Mouse (Mus musculus) kidney, embryonic 14.5 days (tissue): ENCODE data around the gene Nav2. TPM values are rescaled to one million over a fixed set of nuclear protein-coding genes. Genes with fewer than 3 reads are reported as not detected.

Experiments
- ATAC-seq: fragments of 200-750 bp; cut with Nextera tagmentation; 2 replicates; pipeline ENCODE4 v1.8.0; 2017; ENCODE audit warnings: moderate number of reproducible peaks, mild to moderate bottlenecking, moderate TSS enrichment, moderate library complexity; ENCODE audit not compliant: low FRiP score, low TSS enrichment
- H3K27ac ChIP-seq: fragments of 300-500 bp; sonication (generic); 2 replicates; pipeline ENCODE4 v1.5.1; 2014; ENCODE audit warnings: low read depth, mild to moderate bottlenecking, low read length, moderate library complexity, mixed read lengths
- H3K27me3 ChIP-seq: fragments of 300-500 bp; sonication (generic); 2 replicates; pipeline ENCODE4 v1.6.1; 2014; ENCODE audit warnings: mild to moderate bottlenecking, low read length; ENCODE audit not compliant: control insufficient read depth, insufficient read depth
- H3K36me3 ChIP-seq: fragments of 300-500 bp; sonication (generic); 2 replicates; pipeline ENCODE4 v1.6.1; 2014; ENCODE audit warnings: low read length, mixed read lengths; ENCODE audit not compliant: control insufficient read depth, insufficient read depth
- H3K4me1 ChIP-seq: fragments of 300-500 bp; sonication (generic); 2 replicates; pipeline ENCODE4 v1.6.1; 2014; ENCODE audit warnings: low read length, mixed read lengths; ENCODE audit not compliant: control insufficient read depth, insufficient read depth
- H3K4me2 ChIP-seq: fragments of 300-500 bp; sonication (generic); replicated peaks from 2 replicates; pipeline ENCODE4 v1.6.1; 2014; ENCODE audit warnings: low read depth, mild to moderate bottlenecking, low read length
- H3K4me3 ChIP-seq: fragments of 300-500 bp; sonication (generic); 2 replicates; pipeline ENCODE4 v1.5.1; 2014; ENCODE audit warnings: mild to moderate bottlenecking, low read length
- H3K9ac ChIP-seq: fragments of 300-500 bp; sonication (generic); 2 replicates; pipeline ENCODE4 v1.6.1; 2014; ENCODE audit warnings: low read depth, mild to moderate bottlenecking, low read length, moderate library complexity
- H3K9me3 ChIP-seq: fragments of 300-500 bp; sonication (generic); 2 replicates; pipeline ENCODE4 v1.6.1; 2016; ENCODE audit warnings: low read length; ENCODE audit not compliant: control insufficient read depth
- WGBS: fragments of 180-500 bp; shearing (Covaris S2); extraction: QIAGEN DNeasy Blood & Tissue Kit; methylation state at CpG from one replicate; pipeline ENCODE4 v1.1.7; 2014; 5-methylcytosine and 5-hydroxymethylcytosine counted together
- polyA plus RNA-seq: library from polyadenylated mRNA; unstranded; fragments of >200 nt; fragmentation: Nextera tagmentation; extraction: Ambion mirVana; gene quantifications from 2 replicates; pipeline ENCODE4 v1.2.1, GENCODE M21; 2014

Nav2 gene
- polyA plus RNA-seq, 1 experiment from 2014 or later, result 49.2 TPM

- peak; percentile 16; the same call in 1 of the 2 replicates for ATAC-seq
Observed at GRCm38 (mm10) chr7:49343752-49344484, 435.4 kb downstream of the Nav2 start.

DNA sequence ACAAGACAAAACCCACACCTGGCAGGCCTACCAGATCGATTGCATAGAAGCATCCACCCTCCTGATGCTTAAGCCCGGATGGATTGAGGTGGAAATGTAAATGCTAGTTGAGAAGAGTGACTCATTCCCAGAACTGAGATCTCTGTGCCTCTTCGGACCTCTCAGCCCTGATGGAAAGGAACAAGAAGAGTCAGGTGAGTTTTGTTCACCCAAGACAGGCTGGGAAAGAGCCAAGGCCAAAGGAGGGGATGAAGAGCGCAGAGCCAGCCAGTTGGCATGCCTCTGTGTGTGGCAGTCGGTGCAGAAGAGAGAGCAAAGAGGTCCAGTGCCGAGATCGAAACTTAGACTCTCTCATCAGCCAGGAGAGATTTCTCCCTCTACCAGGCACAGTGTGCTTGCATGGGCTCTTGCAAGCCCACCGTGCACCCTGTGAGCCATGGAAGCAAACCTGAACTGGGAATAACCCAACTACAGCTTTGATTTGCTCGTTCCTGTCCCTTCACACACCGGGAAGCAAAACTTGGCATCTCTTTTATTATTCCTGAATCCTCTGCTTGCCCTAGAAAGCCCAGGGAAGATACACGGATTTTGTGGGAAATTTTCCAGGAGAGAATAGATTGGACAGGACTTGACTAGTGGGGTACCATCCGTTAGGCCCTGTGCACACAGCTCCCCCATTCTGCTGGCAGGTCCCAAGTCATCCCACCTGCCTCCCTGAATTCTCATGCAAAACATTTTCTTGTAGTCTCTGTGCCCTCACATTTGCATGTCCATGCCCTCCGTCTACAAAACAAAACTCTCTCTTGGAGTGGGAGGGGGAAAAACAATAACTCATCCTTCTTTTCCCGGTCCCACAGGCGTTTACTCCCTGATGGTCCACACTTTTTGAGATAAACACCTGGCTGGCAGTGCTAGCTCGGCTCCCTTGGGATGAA, 439.1 kb downstream of the Nav2 start:
- no peak overlapping the region for H3K9ac ChIP-seq
- H3K4me3 ChIP-seq, result no peak overlapping the region
- no peaks in the 10 kb centered on the region for H3K27me3 ChIP-seq
- no peak overlapping the region for H3K27ac ChIP-seq
- WGBS, result 47% methylated on average over 16 of the region's 16 CpGs
- no peak overlapping the region for H3K4me2 ChIP-seq
- ATAC-seq, result no peak
- H3K9me3 ChIP-seq, result no peaks in the 10 kb centered on the region
- peaks cover 9% of the 10 kb centered on the region for H3K4me1 ChIP-seq
- H3K36me3 ChIP-seq, result no peaks in the 10 kb centered on the region

More at GRCm38 (mm10) chr7:49343752-49344484, 435.4 kb downstream of the Nav2 start:
- Histone ChIP-seq H3K36me3 (no peaks in the 10 kb centered on the region), H3K27ac (no peak overlapping the region), H3K27me3 (no peaks in the 10 kb centered on the region), H3K9me3 (no peaks in the 10 kb centered on the region), H3K9ac (no peak overlapping the region), H3K4me3 (no peak overlapping the region), H3K4me2 (no peak overlapping the region), H3K4me1 (peaks cover 16% of the 10 kb centered on the region)
- 33% methylated on average over 4 of the region's 4 CpGs for WGBS

DNA sequence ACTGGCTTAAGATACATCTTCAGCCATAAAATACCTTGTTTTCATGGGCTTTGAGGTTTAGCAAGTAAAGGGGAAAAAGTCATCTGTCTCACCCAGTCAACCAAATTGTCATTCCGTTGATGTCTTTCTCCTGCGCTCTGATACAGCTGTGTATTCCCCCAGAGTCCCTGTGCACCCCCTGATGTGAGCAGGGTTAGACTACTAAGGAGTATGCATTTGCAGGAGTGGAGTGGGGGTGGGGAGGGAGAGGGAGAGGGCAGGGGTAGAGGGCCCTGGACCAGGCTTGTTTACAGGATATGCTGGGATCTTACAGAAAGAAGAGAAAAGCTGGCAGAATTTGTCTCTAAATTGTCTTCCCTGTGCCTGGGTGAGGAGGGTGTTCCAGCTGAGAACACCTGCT, 440.1 kb downstream of the Nav2 start:
- no peak overlapping the region for H3K4me2 ChIP-seq
- no peak overlapping the region for H3K9ac ChIP-seq
- no peak overlapping the region for H3K27ac ChIP-seq
- ATAC-seq, result no peak
- no peaks in the 10 kb centered on the region for H3K9me3 ChIP-seq
- 38% methylated on average over 2 of the region's 2 CpGs for WGBS
- H3K4me1 ChIP-seq, result no peaks in the 10 kb centered on the region; the same call in 1 of the 2 replicates
- no peaks in the 10 kb centered on the region for H3K36me3 ChIP-seq
- no peak overlapping the region for H3K4me3 ChIP-seq
- H3K27me3 ChIP-seq, result no peaks in the 10 kb centered on the region

DNA sequence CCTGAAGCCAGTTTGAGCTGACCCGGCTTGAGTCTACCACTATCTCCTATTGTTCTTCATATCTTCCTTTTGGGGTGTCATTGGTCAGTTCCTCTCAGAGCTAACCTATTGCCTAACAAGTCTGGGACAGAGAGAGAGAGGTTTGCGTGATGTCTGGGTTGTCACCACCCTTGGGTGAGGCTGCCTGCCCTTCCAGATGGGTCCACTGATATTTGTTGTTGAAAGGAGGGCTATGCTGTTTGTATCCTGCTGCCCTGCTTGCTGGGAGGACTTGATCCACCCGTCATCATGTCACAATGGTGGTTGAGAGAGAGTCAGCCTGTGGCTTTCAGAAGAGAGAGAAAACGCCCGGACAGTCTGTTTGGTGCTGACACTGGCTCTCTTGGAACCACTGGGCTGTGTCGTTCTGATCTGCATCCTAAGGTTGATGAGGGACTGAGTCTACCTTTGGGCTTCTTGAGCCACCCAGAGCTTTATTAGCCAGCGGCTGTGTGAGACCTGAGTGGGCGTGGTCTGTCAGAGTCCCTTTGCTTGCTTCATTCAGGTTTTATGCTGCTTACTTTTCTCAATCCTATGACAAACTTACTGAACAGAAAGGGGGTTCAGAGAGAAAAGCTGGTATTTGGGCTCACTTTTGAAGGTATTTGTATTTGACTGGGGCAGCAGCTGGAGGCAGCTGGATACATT, 441.9 kb downstream of the Nav2 start:
- H3K9me3 ChIP-seq, result no peaks in the 10 kb centered on the region
- WGBS, result 78% methylated on average over 8 of the region's 8 CpGs
- H3K27me3 ChIP-seq, result no peaks in the 10 kb centered on the region
- H3K9ac ChIP-seq, result no peak overlapping the region
- no peak overlapping the region for H3K27ac ChIP-seq
- H3K4me3 ChIP-seq, result no peak overlapping the region
- ATAC-seq, result no peak
- H3K4me2 ChIP-seq, result no peak overlapping the region
- no peaks in the 10 kb centered on the region for H3K36me3 ChIP-seq
- H3K4me1 ChIP-seq, result peaks cover 12% of the 10 kb centered on the region

- Histone ChIP-seq H3K9ac (no peak overlapping the region), H3K4me3 (no peak overlapping the region), H3K36me3 (no peaks in the 10 kb centered on the region), H3K27ac (0 out of 2 replicates have a peak overlapping the region, but pooled peaks have one; percentile 32), H3K4me1 (peaks cover 12% of the 10 kb centered on the region), H3K9me3 (no peaks in the 10 kb centered on the region), H3K4me2 (no peak overlapping the region), H3K27me3 (no peaks in the 10 kb centered on the region)
- 45% methylated on average over 11 of the region's 11 CpGs for WGBS
- peak; percentile 38; the same call in 1 of the 2 replicates for ATAC-seq
Observed at GRCm38 (mm10) chr7:49351596-49352258, 443.2 kb downstream of the Nav2 start.

DNA sequence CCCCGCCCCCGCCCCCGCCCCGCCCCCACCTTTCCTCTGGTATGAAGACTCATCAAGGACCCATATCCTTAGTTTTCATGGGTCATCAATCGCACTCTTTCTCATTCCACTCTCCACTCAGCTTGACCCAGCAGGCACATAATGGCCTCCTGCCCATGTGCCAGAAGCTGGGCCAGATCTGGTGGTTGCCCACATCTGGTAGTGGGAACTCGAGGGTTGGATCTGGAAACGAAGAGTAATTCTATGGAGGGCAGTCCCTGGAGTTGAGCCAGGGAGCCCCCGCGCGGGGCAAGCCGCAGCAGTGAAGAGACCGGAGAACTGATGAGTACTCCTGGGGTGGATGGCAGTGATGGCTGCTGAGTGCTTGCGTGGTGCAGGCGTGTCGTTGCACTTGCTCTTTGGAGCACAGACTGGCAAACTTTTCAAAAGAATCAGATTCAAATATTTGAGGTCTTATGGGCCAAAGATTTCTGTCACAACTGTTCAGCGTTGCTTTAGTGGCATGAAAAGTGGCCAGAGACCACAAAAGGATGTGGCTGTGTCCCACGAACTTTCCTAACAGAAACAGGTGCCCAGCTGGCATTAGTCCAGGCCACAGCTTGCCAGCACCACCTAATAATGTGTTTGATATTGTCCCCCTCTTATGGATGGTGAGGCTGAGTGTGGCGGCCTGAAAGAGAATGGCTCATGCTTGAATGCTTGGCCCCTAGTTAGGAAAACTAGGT, 449.1 kb downstream of the Nav2 start:
- Histone ChIP-seq H3K27me3 (no peaks in the 10 kb centered on the region), H3K4me2 (no peak overlapping the region), H3K4me3 (no peak overlapping the region), H3K4me1 (peaks cover 12% of the 10 kb centered on the region), H3K27ac (no peak overlapping the region), H3K36me3 (no peaks in the 10 kb centered on the region), H3K9me3 (no peaks in the 10 kb centered on the region), H3K9ac (no peak overlapping the region)
- no peak for ATAC-seq
- WGBS, result 81% methylated on average over 18 of the region's 18 CpGs

GRCm38 (mm10) chr7:49359120-49359519, 450.6 kb downstream of the Nav2 start:
- H3K4me1 ChIP-seq, result peaks cover 8% of the 10 kb centered on the region
- H3K36me3 ChIP-seq, result no peaks in the 10 kb centered on the region
- H3K27ac ChIP-seq, result no peak overlapping the region
- no peak overlapping the region for H3K9ac ChIP-seq
- no peak overlapping the region for H3K4me3 ChIP-seq
- no peaks in the 10 kb centered on the region for H3K27me3 ChIP-seq
- H3K9me3 ChIP-seq, result no peaks in the 10 kb centered on the region
- ATAC-seq, result no peak
- H3K4me2 ChIP-seq, result no peak overlapping the region
- 88% methylated on average over 3 of the region's 3 CpGs for WGBS

DNA sequence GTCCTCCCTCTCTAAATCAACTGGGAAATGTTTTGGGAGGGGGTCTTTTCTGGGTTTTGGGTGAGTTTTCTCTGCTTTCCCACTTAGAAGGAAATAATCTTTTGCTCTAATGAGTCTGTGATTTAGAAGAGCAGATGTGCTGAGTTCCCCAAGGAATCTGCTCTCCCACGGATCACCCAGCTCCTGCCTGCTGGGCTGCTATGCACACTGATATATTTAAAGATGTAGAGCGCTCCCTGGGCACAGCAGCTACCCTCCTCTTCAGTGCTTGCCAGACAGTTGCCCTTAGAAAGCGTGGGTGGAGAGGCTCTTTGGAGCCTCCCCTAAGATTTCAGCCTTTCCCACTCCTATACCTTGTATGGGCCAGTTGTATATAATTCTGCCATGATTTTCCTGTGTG, 452.1 kb downstream of the Nav2 start:
- 60% methylated on average over 3 of the region's 3 CpGs for WGBS

More for the DNA sequence above, 452.1 kb downstream of the Nav2 start:
- no peak overlapping the region for H3K27ac ChIP-seq
- H3K27me3 ChIP-seq, result no peaks in the 10 kb centered on the region
- no peaks in the 10 kb centered on the region for H3K36me3 ChIP-seq
- no peaks in the 10 kb centered on the region for H3K9me3 ChIP-seq
- H3K9ac ChIP-seq, result no peak overlapping the region
- H3K4me2 ChIP-seq, result no peak overlapping the region
- no peak overlapping the region for H3K4me3 ChIP-seq
- no peak for ATAC-seq
- H3K4me1 ChIP-seq, result no peaks in the 10 kb centered on the region
